Mouse (Mus musculus): ENCODE measurements around the gene Zfp385b.

Zfp385b gene

DNA sequence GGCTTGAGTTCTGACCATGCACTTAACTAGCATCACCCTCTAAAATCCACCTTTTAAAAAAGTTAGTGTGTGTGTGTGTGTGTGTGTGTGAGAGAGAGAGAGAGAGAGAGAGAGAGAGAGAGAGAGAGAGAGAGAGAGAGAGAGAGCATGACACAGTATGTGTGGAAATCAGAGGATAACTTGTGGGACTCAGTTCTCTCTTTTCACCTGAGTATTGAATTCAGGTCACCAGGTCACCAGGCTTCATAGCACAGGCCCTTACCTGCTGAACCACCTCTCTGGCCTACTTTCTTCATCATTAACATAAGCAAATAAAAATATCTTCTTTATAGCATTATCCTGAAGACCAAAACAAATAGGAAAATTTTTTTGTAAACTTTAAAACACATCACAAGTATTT is at the start of gene Zfp385b:
Gene Zfp385b, minus strand, starts transcription at position 101 of the 400 bp plus-strand sequence.
- DNase-seq: no peak

DNA sequence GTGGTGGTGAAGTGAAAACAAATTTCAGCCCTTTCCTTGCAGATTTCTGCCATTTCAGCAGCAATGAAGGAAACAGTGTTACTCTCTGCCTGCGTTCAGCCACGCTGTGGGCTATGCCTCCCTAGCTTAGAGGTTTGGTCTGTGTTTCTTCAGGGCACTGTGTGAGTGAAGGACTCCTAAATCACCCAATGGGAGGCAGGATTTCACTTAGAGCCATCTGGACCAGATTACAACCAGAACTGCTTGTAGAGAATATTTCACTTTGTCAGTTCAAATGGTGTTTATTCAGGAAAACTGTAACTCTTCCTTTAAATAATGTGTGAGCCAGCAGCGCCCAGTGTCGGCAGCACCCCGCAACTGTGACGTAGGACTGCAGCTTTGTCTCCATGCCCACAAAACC is 44.5 kb upstream of the Zfp385b start:
- no peak for DNase-seq

DNA sequence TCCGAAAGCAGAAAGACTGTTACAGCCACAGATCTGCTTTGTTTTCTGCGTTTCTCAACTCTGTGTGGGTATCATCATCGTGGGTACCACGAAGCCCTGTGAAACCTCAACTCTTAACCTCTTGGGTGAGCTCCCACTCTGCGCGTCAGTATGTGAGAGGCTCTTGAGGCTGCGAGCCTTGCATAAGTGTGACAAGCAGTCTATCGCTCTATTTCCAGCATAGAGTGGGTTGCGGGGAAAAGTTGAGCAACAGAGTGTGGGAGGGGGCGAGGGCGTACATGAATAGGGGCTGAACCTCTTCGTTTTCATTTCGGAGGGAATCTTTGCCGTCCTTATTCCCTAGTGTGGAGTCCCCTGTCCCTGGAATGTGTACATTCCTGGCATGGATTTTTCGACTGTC is 44.1 kb upstream of the Zfp385b start:
- no peak for DNase-seq

DNA sequence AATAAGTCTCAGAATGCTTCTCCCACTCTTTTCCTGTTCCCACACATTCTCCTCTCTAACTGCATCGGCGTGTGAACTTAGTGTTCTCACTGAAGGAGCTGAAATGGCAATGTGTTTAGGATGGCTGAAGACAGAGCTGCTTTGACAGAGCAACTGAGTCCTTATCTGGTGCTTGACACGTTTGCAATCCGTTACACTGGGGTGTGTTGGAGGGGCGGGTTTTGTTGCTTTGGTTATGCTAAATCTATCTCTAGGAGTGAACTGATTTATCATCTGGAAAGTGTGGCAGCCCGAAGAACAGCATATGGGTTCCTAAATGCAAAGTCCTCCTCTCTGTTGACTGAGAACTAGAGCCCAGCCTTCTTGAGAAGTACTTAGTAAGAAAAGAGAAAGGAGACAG is 22.0 kb upstream of the Zfp385b start:
- DNase-seq: no peak

DNA sequence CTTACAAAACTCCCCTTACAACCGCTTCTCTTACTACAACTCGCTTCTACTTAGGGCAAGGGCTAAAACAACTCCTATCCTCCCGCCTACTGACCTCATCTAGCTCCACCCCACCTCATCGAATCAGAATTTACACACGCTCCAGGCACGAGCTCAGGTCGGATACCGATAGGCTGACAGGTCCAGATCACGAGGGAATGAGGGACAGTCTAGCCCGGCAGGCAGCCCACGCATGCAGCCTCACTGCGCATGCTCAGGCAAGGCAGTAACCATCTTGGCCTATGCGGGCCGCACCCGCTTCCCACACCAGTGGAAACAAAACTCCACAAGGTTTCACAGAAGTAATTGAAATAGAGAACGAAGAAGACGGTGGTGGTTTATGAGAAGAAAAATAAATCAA is 20.1 kb upstream of the Zfp385b start:
- DNase-seq: no peak

GRCm38 (mm10) chr2:77838688-77839087 is 19.2 kb upstream of the Zfp385b start:
- DNase-seq: no peak

DNA sequence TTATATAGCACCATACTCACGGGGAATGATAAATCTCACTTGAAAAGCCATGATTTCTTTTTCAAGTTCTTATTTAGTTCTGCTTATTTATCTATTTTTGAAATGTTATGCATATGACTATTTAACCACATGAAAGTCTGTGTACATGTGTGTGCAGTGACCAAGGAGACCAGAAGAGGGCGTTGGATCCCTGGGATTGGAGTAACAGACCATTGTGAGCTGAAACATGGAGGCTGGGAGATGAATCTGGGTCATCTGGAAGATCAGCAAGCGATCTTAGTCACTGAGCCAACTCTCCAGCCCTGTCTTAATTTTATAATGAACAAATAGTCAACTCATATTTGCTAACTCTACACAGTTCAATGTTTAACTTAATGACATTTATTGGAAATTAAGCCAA is 16.3 kb upstream of the Zfp385b start:
- peak; percentile 38 to 65 for DNase-seq

DNA sequence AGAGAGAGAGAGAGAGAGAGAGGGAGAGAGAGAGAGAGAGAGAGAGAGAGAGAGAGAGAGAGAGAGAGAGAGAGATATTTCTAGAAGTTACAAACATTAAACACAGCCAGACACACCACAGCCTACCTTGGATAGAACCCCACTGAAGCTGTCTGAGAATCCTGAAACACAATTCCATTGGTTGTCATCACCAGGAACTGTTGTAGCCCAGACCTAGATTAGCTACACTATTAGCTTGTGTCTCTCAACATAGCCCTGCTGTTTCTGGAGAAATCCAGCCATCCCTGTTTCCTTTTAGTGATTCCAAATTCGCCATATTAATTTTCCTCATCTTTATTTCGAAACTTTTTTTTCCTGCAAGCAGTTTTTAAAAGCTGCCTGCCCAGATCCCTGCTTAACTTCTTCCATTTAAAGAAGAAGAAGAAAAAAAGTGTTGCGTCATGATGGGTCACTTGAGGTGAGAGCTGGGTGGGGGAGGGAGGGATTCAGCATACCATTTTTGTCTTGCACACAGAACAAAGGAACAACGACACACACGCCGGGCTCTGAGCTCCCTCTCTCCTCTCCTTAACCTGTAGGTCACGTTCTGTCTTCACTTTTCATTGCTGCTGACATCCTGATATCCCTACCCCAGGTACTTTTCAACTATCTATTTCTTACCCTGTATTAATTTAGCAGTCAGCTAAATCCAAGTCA is 6.8 kb upstream of the Zfp385b start:
- DNase-seq: no peak

GRCm38 (mm10) chr2:77823026-77823425 is 3.6 kb upstream of the Zfp385b start:
- no peak for DNase-seq

- peak; percentile 31 to 50 for DNase-seq
These were observed 2.0 kb downstream of the Zfp385b start for GRCm38 (mm10) chr2:77817357-77817894.

DNA sequence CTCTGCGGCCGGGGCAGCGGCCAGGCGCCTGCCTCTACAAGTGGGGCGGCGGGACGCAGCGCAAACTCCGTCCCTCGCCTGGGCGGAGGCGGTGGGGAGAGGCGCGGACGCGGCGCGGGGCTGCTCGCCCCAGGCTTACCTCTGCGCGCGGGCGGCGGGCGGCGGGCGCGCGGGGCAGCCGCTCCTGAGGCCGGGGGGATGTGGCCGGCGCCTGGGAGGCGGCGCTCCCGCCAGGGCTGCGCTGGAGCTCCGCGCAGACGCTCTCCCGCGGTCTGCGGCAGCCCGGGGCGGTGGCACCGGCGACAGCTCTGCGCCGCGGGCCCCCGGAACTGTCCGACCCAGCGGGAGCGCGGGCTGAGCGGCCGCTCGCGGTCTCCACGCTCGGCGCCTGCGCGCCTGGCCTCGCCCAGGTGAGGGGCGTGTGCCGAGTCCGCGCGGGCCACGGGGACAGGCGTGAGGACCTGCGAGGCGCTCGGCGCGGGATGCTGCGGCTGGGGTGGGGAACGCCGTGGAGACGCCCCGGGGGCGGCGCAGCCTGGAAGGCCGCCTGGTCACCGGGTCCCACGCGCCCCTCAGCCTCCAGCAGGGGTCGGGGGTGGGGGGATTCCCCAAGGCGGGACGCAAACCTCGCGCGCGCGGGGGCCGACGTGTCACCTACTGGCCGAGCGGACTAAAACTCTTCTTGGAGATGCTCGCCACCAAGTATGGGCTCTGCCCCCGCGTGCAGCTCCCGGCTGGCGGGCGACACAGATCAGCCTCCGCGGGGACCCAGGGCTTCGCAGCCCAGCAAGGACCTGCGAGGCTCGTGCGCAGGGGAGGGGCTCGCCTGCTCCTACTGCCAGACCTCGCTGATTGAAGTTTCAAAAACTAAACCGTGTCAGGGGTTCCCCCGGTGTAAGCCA is 2.8 kb downstream of the Zfp385b start:
- peak; percentile 72 to 84 for DNase-seq

DNA sequence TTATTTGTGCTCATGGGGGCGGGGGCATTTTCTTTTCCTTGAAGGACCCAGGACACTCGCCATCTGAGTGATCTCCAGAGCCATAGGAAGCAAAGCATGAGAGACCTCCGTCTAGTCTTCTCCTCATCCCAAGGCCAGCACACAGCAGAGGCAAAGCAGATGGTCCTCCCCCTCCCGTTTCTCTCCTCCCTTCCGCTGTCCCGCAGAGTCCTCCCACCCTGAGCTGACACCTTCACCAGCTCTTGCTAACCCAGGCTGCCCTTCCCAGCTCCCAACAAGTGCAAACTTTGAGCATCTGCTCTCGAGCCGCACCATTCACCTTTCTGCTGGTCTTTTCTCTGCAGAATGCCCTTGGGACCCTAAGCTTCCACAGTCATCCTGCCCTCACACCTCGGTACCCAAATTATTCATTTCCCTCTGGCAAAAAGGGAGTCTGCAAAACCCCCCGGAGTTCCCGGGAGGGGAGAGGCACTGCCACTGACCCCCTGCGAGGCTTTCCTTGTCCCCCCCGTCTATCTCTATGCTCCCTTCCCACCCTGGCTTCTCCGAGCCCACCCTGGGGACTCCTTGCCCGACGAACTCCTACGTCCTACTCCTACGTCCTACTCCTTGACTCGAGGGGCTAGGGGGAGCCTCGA is 3.5 kb downstream of the Zfp385b start:
- peak; percentile 80 to 87 for DNase-seq

DNA sequence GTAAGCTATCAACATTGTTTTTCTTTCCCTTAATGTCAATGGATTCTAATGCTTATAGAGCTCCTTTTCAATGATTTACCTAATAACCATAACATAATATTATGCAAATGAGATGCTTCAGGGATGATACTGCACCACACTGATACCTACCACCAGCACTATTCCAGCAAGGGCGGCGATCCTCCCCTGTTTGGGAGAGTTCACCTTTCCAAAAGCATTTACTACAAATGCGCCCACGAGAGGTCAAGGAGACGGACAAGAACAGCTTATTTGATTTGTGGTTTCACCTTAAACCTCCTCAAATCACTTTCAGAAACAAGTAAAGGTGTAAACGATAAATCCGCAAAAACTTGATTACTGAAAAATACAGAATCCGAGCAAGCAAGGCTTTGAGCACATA is 4.5 kb downstream of the Zfp385b start:
- DNase-seq: peak; percentile 39 to 55

DNA sequence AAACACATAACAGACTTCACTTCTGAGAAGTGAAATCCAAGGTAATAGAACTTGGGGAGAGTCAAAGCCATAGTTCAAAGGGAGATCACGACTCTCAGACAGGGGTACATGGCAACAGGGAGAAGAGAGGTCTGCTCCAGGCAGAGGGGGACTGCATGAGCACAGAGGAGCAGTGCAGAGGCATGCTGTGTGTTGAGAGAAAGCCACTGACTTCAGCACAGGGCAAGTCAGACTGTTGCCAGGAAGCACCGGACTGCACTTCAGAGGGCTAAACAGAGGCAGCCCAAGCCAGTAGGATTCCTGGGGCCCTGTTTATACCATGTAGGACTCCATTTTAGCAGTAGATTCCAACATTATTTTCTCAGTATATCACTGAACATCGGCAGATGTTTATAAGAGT is 6.4 kb downstream of the Zfp385b start:
- peak in 1 of 2 experiments; percentile 40 for DNase-seq

GRCm38 (mm10) chr2:77810748-77811147 is 8.7 kb downstream of the Zfp385b start:
- DNase-seq: peak; percentile 47 to 48

DNA sequence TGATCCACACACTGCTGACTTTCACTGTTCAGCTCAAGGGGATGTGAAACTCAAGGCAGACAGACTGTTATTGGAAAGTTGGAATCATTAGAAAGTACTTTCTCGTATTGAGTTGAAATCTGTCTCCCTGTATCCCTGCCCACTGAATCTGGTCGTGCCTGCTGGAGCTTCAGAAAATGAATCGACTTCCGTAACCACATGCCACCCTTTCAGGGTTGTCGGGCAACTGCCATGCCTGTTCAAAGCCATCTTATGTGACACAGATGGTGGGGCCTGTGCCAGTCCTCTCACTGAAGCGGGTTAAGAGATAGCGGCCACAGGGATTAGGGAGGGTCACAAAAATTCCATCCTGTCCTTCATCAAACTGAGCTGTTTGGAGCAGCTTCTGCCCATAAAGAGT is 14.7 kb downstream of the Zfp385b start:
- DNase-seq: peak; percentile 82 to 83

DNA sequence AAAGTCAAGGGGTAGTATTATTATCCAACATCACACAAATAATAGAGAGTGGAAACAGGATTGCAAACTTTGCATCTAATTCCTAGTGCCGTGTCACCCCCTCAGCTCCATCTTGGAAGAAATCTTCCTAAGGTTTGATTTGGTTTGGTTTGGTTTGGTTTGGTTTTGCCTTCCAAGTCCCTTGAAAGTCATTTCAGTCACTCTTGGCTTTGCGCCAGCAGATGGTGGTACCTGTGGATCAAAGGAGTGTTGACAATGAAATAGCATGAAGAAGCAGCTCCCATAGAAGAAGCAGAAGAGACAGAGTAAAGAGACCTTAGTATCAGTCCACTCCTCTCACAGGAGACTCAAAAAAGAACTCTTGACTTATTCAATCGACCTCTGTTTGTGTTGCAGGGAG is 17.1 kb downstream of the Zfp385b start:
- DNase-seq: peak; percentile 59 to 69

DNA sequence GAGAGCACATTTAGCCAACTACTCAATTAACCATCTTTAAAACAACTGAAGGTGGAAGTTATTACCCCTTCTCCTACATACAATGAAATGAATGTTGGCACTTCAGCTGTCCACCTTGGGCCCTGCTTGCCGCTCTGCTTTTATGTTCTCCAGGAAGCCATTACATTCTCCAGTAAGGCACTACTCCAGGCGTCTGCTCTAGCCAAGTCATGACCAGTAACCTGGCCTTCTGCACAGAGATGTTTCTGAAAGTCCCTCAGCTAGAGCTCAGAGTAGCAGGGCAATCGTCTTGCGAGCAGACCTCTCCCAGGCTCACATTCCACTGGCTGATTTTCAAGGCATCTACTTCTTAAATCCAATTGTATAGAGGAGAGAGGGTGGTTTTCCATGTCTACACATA is 18.0 kb downstream of the Zfp385b start:
- peak; percentile 37 to 63 for DNase-seq

DNA sequence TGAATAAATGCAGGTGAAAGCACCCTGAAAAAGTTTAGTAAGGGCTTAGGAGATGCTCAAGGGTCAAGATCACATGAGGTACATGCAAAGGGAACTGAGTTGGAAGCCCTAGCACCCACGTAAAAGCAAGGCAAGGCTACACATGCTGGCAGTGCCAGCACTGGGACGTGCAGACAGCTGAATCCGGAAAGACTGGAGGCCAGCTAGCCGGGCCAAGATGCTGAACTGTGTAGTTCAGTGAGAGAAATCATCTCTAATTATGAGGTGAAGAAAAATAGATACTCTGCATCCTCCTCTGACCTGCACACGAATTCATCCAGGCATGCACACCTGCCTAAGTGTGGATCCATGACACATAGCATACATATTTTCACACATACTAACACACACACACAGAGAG is 18.4 kb downstream of the Zfp385b start:
- DNase-seq: peak in 1 of 2 experiments; percentile 44

DNA sequence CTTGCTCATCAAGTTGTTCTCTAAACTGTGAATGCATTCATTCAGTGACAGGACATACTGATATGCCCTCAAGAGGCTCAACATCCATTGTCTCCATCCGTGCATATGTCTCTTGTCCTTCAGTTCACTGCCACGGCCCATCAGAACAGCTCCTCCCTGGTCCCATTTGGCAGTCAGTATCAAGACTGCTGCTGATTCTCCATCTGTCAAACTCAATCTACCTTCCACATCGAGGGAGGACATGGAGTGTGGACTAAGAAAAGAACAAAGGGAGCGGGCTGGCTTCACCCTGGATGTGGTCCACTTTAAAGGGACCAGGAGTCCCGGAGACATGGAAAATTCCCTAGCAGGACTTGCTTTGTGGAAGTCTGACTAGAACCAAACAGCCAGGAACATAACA is 22.2 kb downstream of the Zfp385b start:
- DNase-seq: peak; percentile 79 to 89

- DNase-seq: peak; percentile 90 to 91
These were observed 23.4 kb downstream of the Zfp385b start for GRCm38 (mm10) chr2:77795859-77796552.

DNA sequence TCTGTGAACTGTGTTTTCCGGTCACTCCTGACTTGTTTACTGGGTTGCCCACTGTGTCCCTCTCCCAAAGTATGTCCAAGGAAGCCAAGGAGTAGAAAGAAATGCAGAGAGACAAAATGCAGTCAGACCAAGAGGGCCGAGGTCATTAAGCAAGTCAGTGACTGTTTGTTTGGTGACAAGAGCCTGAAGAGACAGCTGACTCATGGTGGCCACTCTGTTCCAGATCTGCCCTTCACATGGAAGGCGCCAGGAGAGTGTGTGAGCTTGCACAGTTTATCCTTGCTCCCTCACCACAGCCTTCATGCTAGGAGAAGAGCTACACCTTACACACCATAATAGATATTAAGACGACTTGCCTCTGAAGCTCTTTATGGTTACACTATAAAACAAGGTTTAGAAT is 28.6 kb downstream of the Zfp385b start:
- DNase-seq: no peak

DNA sequence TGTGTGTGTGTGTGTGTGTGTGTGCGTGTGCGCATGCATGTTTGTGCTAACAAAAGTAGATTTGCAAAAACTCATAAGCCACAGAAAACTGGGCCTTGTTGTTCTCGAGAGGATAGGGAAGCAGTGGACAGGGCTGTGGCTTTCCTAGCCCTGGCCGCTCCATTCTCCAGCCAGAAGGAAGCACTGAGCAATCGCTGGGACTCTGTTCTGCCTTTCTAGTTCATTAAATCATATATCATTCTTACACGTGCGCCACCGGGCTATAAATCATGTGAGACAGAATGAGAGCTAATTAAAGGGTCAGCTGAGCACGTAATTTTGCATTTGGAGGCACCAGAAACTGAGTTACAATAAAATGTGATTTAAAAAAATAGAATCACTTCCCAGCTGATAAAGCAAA is 29.1 kb downstream of the Zfp385b start:
- DNase-seq: no peak
